ENCODE assay signal across 10 mouse cellular contexts in genomic region chr12:99216341-99216761, GRCm38 (mm10).
A peak's percentile ranks its signal among the peaks of the same experiment; 100 is the strongest.
DNase-seq lines count a peak whose midpoint lies in the region; ATAC-seq and TF ChIP-seq lines count a peak whose summit lies in the region.
"Had no signal": no experiment of that assay in that cellular context is flagged by ENCODE, and none has a peak within 500 bp of the region (broad histone marks: within the 10 kb centered on the region; RNA-seq: fewer than 3 reads in every experiment).

No protein-coding gene starts in this region.

- H3K9me3 ChIP-seq in heart, embryonic 15.5 days (replicated peaks) = no peaks in the 10 kb centered on the region
- no peaks in the 10 kb centered on the region for H3K9me3 ChIP-seq in neural tube, embryonic 15.5 days (replicated peaks)
- H3K9me3 ChIP-seq: embryonic facial prominence, embryonic 12.5 days had no signal

- H3K27ac ChIP-seq in layer of hippocampus, adult 2 months = peak overlapping the region; percentile 32; the same call in 1 of the 2 replicates
- peak overlapping the region; percentile 83 for H3K27ac ChIP-seq in heart, embryonic 15.5 days
- peak overlapping the region; percentile 41; the same call in 1 of the 2 replicates for H3K27ac ChIP-seq in neural tube, embryonic 15.5 days (replicated peaks)
- H3K27ac ChIP-seq: embryonic facial prominence, embryonic 12.5 days had no signal

- H3K9ac ChIP-seq in heart, embryonic 15.5 days = 0 out of 2 replicates have a peak overlapping the region, but pooled peaks have one; percentile 9
- H3K9ac ChIP-seq in neural tube, embryonic 15.5 days (replicated peaks) = no peak overlapping the region
- H3K9ac ChIP-seq: embryonic facial prominence, embryonic 12.5 days had no signal

- no peak overlapping the region for H3K4me3 ChIP-seq in layer of hippocampus, adult 2 months
- H3K4me3 ChIP-seq in heart, embryonic 15.5 days = no peak overlapping the region
- H3K4me3 ChIP-seq in neural tube, embryonic 15.5 days (replicated peaks) = no peak overlapping the region
- H3K4me3 ChIP-seq: embryonic facial prominence, embryonic 12.5 days had no signal

- no peaks in the 10 kb centered on the region for H3K27me3 ChIP-seq in heart, embryonic 15.5 days
- no peaks in the 10 kb centered on the region for H3K27me3 ChIP-seq in neural tube, embryonic 15.5 days (replicated peaks)
- H3K27me3 ChIP-seq: embryonic facial prominence, embryonic 12.5 days had no signal

- 38% methylated on average over 5 of the region's 5 CpGs for WGBS in heart, embryonic 15.5 days
- 33% methylated on average over 5 of the region's 5 CpGs for WGBS in neural tube, embryonic 15.5 days

- no peaks in the 10 kb centered on the region for H3K36me3 ChIP-seq in heart, embryonic 15.5 days
- no peaks in the 10 kb centered on the region for H3K36me3 ChIP-seq in neural tube, embryonic 15.5 days

- ATAC-seq in heart, embryonic 15.5 days (replicated peaks; ENCODE audit: insufficient number of reproducible peaks, insufficient read depth, low FRiP score, low read depth) = peak; percentile 75
- no peak for ATAC-seq in neural tube, embryonic 15.5 days (ENCODE audit: low FRiP score)
- ATAC-seq: intestine, embryonic 16.5 days had no signal

- DNase-seq in layer of hippocampus, adult 2 months (ENCODE audit: low spot score in 2 of 2) = no peak
- no peak for DNase-seq in layer of hippocampus, adult 9-11 months
- DNase-seq in cerebellum, postnatal 10 days = peak; percentile 72 to 76
- DNase-seq in kidney, postnatal 36 days = no peak
- no peak for DNase-seq in adrenal gland, postnatal 10 days
- DNase-seq in adrenal gland, adult (ENCODE audit: inconsistent age in 2 of 2, low spot score in 1 of 2) = no peak

- H3K4me2 ChIP-seq in heart, embryonic 15.5 days = peak overlapping the region; percentile 27
- no peak overlapping the region for H3K4me2 ChIP-seq in neural tube, embryonic 15.5 days
- H3K4me2 ChIP-seq: embryonic facial prominence, embryonic 12.5 days had no signal

- H3K4me1 ChIP-seq in heart, embryonic 15.5 days (replicated peaks) = peaks cover 68% of the 10 kb centered on the region
- peaks cover 73% of the 10 kb centered on the region for H3K4me1 ChIP-seq in neural tube, embryonic 15.5 days

- no peak for TF ChIP-seq CTCF in layer of hippocampus, adult 2 months (conservative IDR thresholded peaks at IDR 0.05)

Comparison
In these comparisons a context has a peak if more than half of its experiments do, and no peak if none do; other contexts are left out.
1. DNase-seq: peak in cerebellum, postnatal 10 days (2 of 2); none in layer of hippocampus, adult 2 months (0 of 2), layer of hippocampus, adult 9-11 months (single experiment), kidney, postnatal 36 days (0 of 2), adrenal gland, postnatal 10 days (single experiment) and adrenal gland, adult (0 of 2).
2. H3K27ac ChIP-seq: peak in every context shown above with its lines; median percentile 83 in heart, embryonic 15.5 days; 41 in neural tube, embryonic 15.5 days; 32 in layer of hippocampus, adult 2 months.